Mouse (Mus musculus) left cerebral cortex, adult 8-10 months (tissue): Measurements from ENCODE around the gene Vstm2b. TPM values are rescaled to one million over a fixed set of nuclear protein-coding genes. Genes with fewer than 3 reads are reported as not detected.

Source experiments
- DNase-seq, 2 experiments: peaks; one replicate each; pipeline ENCODE4 v3.0.0; 2022; ENCODE audit warnings: low spot score in 2 of 2
- total RNA-seq, 4 experiments: library from RNA; stranded (reverse); gene quantifications; 2 replicates each; pipeline ENCODE4 v1.2.4; 2022

The Vstm2b gene
- total RNA-seq, result 10 to 100 TPM; 47.9 to 49.3 (median 49.0) TPM

DNA sequence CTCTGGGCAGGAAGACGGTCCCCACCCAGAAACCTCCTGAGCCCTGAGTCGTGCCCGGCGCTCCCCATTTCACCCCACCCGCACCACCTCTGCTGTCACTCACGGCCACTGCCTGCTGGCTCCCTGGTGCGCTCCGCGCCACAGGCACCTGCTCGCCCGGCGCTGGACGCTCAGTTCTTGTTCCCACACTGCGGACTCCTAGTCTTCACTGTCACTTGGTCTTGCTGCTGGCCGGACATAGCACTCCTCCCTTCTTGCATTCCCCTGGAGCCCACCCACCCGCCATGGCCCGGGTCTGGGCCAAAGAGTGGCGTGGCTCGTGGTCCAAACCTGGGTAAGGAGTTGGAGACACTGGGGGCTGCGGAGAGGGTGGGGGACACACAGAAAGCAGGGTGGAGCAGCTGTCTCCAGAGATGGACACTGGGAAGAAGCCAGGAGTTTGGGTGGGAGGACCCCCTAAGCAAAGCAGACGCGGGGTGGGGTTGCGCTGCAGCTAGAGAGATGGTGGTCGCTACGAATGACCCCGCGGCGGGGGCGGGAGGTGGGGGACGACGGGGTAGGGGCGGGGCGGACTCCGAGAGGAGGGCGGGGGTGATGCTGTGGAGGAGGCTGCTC is at the start of gene Vstm2b:
Gene Vstm2b (plus strand): TSS at position 233 of the 615 bp plus-strand sequence.
- DNase-seq, result no peak

DNA sequence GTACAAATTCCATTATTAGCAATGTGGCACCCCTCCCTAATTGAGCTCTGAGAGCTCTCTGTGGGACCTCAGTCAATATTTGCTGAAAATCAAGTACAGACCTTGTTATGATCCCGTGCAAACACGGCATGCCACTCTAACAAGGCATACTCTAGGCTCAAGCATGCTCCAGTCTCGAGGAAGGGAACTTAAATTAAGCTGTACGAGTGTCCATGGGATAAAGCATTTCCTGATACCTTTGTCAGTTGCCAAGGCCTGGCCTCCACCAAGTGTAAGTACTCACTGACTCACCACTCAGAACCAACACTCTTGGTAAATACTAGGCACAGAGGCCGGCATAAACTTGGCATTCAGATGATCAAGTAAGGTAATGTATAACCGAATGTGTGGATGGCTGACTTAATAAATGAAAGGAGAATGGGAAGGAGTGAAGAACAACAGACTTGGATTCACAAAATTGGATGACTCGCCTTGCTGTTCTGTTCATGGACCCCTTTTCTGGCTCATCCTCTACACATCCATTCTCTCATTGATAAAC is 42.0 kb upstream of the Vstm2b start:
- no peak for DNase-seq

DNA sequence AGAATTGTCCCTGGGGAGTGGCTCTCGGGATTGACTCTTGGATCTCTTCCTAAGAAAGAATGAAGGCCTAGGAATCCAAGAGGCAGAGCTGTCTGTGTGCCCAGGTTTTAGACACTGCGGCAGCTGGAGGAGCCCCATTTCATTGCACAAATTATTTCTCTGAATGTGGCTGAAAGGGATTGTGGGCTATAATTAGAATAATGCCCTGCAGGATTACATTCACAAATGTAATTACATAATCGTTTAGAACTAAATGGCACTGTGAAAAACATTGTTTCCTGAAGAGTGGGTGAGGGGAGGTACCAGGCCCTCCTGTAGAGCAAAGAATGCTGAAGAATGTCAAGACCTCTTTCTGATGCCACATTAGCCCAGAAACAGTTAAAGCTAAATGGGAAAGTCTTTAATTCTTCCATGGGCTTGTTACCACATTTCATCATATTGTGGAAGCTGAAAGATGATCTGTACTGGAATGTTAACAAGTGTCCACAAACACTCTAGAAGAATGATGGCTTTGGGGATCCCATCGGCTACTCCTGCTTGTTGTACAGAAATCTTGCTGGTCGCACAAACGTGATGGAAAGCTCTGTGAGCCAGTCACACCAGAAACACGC is 24.6 kb upstream of the Vstm2b start:
- DNase-seq, result no peak

DNA sequence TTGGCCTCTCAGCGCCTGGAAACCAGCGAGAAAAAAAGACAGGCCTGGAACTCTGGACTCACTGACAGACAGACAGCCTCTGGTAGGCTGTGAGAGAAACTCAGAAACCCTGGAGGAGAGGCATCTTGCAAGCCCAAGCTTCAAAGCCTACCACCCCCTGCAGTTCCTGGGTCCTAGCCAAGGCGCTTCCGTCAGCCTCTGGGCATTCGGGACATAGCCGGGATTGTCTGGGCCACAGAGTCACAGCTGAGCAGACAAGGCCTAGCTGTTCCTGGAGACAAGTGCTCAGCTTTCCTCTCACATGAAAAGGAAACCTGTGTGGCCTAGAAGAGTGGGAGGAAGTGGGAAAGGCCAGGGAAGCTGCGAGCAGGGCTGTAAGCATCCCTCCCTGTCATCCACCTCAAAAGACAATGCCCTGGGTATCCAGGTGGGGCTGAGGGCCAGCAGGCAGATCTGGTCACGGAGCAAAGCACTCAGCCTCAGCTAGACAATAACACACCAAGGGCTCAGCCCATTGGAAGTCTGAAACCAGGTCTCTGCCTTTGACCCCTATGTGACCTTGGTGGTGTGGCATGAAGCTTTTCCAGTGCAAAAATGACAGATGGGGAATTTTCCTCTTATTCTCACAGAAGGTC is 13.2 kb upstream of the Vstm2b start:
- peak in 1 of 2 experiments; percentile 52 for DNase-seq

DNA sequence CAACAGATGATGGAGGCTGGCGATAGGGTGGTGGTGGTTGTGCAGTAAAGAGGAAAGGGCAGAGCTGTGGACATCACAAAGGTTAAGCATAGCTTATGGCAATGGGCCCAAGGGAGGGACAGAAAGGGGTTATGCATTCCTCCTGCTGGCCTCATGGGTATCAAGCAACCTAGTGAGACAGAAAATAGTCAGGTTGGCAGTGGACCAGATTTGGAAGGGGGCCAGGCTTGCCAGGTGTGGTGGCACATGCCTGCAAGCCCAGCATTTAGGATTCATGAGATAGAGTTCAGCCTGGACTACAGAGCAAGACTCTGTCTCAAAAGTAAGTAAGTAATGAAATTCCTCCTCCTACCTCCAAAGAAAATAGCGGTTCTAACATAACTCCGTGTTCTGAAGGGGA is 9.8 kb upstream of the Vstm2b start:
- no peak for DNase-seq

DNA sequence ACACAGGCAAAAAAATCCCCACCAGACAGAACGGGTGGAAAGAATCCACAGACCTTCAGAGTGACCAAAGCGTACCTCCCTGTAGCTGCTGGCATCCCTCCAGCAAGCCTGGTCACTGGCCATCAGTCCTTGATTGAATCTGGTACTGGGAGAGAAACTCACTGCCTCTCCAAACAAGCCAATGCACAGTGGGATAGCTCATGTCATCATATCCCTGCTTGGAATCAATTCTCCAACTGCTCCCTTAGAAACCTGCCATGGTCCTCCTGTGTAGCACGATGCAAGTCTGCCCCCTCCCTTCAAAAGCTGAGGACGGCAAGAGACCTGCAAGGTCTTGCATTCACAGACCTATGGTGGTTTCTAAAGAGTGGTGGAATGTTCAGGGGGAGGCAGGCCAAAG is 1.2 kb upstream of the Vstm2b start:
- no peak for DNase-seq

DNA sequence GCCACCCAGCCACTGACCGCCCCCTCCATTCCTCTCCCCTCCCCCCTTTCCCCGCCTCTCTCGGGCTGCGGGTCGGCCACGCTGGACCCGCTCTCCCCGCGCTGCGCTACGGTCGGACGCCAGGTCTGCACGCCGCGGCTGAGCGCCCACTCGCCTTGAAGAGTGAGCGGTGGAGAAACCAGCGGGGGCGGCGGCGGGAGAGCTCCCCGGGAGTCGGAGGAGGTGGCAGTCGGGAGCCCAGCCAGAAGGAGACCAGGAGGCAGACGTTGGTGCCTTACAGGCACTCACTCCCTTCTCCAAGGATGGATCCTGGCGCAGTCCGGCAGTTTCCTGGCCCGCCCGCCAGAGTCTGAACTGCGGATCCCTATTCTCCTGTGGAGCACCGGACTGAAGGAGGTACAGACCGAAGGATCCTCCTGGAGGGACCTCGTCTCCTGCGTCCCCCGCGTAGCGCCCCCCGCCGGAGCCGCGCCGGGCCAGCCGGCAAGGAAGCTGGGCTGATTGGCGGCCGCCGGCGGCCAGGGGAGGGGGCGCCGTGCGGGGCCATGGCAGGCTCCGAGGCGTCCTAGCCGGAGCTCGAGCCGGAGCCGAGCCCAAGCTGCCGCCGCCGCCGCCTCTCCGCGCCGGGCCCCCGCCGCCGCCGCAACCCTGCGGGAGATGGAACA is 715 bp downstream of the Vstm2b start:
- peak; percentile 65 to 69 for DNase-seq

DNA sequence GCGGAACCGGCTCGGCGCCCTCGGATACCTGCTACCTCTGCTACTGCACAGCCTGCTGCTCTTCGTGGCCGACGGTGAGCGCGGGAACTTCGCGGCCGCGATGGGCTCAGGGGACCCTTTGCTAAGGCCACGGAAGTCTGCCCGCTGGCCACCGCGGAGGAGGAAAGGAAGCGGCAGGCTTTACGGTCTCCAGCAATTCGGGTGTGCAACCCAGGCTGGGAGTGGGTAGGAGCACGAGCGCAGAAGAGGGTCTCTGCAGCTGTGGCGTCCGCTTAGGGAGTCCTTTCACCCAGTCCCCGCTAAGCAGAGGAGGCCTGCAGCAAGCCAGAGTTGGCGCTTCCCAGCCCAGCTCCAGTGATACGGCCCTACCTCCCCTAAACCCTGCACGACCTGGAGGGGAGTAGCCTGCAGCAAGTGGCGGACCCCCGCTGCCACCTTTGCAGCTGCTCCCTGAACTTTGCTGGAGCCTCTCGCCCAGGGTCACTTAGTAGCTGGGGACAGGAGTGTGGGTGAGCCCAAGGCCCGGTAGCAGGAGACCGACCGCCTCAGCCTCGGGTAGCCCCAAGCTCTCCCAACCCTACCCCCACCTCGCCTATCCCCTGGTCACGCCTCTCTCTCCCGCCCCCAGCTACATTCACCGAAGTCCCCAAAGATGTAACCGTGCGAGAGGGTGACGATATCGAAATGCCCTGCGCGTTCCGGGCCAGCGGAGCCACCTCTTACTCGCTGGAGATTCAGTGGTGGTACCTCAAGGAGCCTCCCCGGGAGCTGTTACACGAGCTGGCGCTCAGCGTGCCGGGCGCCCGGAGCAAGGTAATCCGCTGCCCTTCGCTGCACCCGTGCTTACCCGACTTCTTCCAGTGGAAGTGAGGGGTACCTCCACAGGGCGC is 1.5 kb downstream of the Vstm2b start:
- peak in 1 of 2 experiments; percentile 36 for DNase-seq

DNA sequence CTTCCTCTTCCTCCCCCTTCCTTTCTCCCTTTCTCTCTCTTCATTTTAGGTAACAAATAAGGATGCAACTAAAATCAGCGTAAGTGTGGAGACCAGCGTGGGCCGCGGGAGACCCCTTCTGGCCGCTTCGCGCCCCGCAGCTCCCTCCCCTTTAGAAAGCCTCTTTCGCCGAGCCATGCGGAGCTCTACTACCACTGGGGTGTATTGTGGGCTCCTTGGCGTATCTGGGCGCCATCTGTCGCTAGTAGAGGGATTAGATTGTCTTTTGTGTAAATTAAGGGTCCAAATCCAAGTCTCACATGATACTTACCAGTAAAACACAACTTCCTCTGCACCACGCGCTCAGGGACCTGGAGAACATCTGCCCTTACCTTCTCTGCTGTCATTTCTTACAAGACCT is 3.1 kb downstream of the Vstm2b start:
- DNase-seq, result peak; percentile 77 to 79

DNA sequence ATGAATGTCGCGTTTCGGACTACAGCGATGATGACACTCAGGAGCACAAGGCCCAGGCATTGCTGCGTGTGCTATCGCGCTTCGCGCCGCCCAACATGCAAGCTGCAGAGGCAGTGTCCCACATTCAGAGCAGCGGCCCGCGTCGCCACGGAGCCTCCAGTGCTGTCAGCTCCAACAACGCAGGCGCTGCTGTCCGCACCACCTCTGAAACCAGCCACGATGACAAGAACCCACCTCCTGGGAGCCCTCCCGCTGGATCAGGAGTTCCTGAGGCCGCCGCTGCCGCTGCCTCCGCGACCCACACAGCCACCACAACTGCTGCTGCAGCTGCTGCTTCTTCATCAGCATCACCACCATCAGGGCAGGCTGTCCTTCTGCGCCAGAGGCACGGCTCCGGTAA is 4.4 kb downstream of the Vstm2b start:
- DNase-seq, result peak in 1 of 2 experiments; percentile 36

DNA sequence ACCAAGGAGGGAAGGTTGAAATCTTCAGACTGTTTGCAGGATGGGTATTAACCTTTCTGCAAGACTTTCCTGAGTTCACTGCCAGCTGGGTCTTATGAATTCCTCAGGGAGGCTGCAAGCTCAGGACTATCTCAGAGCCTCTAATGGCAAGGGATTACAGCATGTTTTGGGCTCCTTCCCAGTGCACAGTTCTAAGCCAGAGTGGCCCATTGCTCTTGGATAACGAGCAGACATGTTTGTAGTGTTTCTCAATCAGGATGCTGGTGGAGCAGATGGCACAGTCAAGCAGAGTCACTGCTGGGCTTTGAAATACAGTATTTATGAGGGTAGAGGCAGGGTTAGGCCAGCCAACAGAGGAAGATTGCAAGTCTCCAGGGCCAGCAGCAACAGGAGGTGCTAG is 8.4 kb downstream of the Vstm2b start:
- no peak for DNase-seq

DNA sequence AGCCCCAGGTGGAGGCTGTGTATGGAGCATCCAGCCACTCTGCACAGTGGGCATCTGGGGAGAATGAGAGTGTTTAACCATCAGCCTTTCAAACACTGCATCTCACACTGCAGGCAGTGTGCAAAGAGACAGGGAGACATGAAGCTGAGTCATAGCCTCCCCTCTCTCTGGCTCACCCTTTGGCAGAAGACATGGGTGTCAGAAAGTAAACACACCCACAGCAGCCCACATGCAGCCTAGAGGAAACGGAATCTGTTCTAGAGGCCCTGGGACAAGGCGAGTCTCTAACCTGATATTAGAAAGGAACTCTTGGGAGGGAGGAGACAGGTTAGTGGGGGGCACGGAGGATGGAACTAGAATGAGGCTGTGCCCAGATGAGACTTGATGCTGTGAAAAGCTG is 18.6 kb downstream of the Vstm2b start:
- DNase-seq, result peak in 1 of 2 experiments; percentile 43

DNA sequence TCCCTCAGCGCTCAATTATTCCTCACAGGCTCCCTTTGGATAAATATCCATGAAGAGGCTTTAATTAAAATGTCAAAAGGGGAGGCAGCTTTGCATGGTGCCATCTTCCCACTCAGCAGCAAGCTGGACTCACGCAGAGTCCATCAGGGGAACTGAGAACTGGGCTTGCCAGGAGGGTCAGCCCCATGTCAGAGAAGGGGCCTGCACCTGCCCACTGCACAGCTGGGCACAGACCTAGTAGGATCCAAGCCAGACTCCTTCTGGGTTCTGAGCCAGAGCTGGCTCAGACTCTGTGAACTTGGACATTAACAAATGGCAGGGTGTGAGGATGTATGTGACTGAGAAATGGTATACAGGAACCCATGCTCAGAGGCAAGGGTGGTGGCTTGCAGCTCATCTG is 22.0 kb downstream of the Vstm2b start:
- DNase-seq, result no peak

DNA sequence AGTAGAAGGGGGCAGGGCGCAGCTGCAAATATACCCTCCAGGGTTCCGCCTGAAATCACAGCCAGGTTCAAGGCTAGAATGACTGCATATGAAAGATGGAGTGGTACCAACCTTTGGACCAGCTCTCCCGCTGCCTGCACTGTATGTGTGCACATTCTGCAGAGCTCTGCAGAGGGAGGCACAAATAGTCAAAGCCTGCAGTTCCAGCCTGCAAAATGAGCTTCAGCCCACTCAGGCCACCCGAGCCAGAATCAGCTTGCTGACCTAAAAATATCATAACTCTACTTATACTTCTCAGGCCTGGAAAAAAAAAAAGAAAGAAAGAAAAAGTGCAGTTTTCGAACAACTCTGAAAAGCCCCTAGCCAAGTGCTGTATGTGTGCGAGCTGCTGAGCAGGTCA is 23.2 kb downstream of the Vstm2b start:
- DNase-seq, result peak in 1 of 2 experiments; percentile 50

DNA sequence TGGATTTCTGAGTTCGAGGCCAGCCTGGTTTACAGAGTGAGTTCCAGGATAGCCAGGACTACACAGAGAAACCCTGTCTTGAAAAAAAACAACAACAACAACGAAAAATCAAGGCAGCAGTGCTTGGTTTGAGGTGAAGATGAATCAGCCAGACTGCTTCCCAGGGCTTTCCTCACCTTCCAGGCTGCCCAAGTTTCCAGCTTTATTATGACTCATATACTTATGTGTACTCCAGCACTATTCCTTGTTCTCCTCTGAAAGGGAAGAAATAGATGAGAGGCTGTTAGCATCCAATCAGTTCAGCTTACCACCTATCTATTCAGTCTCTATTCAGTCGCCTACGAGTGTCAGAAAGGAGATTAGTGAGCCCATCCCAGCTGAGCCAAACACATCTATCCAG is 24.7 kb downstream of the Vstm2b start:
- no peak for DNase-seq

DNA sequence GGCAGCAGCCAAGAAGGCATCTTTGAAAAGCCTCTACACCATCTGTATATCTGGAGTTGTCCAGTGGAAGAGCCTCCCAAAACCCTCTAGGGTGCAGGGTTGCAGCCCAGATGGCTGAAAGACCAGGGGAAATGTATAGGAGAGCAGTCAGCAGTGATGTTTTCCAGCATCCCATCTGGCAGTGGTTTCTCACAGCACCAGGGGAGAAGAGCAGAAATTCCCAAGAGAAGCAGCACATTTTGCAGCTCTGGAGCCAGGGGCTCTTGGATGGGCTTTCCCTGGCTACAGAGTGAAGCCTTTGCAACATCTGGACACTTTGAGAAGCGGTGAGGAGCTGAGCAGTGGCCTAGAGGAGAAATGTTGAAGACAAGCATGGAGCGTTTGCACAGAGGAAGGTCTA is 30.3 kb downstream of the Vstm2b start:
- DNase-seq, result no peak

DNA sequence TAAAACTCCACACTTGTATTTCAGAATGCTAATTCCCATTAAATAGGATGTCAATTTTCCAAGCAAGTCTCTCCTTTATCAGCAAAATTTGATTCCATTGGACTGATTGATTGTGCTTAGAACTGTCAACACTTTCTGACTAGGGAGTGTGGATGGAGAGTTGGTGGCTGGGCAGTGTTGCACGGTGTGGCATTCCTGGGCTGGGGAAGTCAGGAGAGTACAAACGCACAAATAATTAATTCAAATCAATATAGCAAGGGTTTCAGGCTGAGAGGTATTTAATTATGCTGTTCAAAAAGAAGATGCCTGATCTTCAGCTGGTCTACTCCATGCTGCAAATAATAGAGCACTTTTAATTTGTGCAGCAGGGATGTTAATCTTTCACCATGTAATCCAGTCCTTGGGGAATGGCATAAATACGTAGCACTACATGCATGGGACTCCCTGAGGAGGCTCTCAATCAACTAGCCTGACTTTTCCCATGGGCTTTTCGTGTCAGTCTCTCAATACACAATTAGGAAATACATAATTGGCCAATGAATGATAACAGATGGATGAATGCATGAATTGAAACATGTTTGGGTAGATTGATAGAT is 38.6 kb downstream of the Vstm2b start:
- DNase-seq, result no peak

DNA sequence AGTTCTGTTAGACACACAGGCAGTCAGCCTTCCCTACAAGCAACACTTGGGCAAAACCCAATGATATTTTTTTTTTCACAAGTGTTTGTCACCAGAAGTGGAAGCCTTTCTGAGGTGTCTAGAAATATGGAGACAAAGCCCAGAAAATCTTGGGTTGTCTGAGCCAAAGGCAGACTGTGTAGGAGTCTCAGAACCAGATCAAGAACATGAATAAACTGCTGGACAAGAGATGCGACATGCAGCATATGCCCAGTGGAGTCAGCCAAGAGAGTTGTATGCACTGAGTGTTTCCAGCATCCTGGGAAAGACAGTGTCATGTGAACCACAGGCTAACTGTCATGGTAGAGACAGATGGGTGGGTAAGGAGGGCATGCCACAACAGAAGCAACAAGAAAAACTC is 41.2 kb downstream of the Vstm2b start:
- peak in 1 of 2 experiments; percentile 73 for DNase-seq

DNA sequence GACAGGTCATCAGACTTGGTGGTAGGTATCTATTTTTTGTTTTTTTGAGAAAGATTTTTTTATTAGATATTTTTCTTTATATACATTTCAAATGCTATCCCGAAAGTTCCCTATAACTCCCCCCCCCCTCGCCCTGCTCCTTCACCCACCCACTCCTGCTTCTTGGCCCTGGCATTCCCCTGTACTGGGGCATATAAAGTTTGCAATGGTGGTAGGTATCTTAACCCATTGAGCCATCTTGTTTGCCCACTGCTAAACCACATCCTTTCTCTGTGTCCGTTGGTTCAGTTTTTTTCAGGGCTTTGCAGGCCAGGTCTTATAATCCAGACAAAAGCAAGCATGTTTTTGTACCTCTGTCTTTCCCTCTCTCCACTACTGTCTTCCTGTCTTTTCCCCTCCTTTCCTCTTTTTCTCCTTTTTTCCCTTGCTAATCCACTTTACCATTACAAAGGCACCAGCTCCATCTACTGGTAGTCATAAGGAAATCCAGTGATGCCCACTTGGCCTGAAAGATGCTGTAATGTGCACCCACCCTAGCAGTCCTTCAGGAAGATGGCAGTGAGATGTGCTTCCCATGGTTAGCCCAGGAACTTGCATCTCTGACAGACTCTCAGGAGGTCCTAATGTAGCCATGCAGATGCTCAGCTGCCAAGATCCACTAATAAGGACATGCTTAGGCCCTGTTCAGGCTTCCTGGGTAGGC is 44.3 kb downstream of the Vstm2b start:
- no peak for DNase-seq
